Mouse (Mus musculus): ENCODE results near the gene Ankfn1. TPM values are rescaled to one million over a fixed set of nuclear protein-coding genes. Genes with fewer than 3 reads are reported as not detected.
A peak's percentile ranks its signal among the peaks of the same experiment; 100 is the strongest.

The Ankfn1 gene
- total RNA-seq, 2 experiments from 2014 or later, result 0.88 to 1.3 TPM

GRCm38 (mm10) chr11:89586341-89586740 is 191.1 kb downstream of the Ankfn1 start:
- DNase-seq (ENCODE audit: low spot score in 2 of 2), result no peak

DNA sequence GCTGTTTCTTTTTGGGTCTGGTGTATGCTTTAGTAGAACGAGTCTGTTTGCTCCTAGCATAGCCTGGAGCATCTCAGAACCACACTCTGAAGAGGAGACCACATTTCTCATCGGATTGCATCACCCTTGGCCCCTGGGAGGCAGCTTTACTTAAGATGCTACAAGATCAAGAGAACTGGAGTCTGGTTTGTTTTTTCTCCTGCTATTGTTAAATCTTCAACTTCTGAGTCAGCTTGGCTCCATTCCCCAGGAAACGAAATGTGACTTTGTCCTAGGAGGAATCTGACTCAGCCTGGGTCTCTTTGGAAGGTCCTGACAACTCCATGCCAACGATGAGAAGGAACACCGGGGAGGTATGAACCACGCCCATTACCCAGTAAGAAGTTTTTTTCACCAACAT is 197.6 kb downstream of the Ankfn1 start:
- DNase-seq (ENCODE audit: low spot score in 2 of 2), result no peak

DNA sequence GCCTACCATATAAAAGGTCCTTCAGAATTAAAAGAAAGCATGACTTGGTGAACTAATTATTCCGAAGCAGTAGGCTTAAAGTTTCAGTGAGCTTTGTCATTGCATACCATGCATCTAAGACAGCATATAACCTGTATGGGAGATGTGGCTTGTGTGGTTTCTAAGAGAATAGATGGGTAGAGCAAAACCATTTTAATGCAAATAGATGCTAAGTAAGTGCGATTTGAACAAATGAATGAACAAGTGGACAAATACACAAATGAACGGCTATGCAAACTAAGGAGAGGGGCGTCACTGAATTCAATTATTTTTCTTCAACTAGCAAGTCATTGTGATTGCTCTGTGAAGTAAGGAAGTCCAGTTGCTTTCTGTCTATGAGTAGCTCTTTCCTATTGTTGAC is 198.3 kb downstream of the Ankfn1 start:
- DNase-seq (ENCODE audit: low spot score in 2 of 2), result no peak

- DNase-seq (ENCODE audit: low spot score in 2 of 2), result no peak
Observed at GRCm38 (mm10) chr11:89574269-89574838, 203.1 kb downstream of the Ankfn1 start.

DNA sequence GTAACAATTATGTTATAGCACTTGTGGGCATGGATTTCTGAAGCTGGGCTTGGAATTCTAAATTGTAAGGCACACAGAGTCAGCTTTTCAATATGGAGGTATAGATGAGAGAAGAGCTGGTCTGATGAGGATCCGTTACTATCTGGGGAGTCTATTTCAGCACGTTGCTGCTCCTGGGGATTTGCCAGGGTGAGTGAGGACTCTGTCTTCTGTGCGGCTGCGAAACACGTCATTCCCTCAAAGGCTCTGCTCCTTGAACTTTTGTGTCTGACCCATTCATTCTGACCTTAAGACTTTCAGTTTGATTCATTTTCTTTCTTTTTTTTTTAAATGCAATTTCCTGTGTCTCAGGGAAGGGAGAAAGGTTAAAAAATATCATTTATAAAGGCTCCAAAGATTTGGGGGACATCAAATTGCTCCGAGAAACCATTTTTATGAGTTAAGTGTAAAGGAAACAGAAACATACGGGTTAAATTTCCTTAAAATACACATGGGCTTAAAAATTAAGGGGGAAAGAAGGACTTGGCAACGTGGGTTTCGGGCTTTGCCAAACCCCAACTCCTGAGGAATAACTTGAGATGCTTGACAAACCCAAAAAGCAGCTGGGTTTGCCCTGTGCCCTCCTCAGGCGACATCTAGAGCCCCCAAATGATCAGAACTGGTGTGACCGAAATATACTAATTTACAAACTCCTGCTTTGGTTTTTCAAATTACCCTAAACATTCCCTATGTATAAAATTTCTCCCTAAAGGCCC is 207.9 kb downstream of the Ankfn1 start:
- no peak for DNase-seq (ENCODE audit: low spot score in 2 of 2)

- DNase-seq (ENCODE audit: low spot score in 2 of 2), result no peak
Observed at GRCm38 (mm10) chr11:89568246-89568645, 209.2 kb downstream of the Ankfn1 start.

DNA sequence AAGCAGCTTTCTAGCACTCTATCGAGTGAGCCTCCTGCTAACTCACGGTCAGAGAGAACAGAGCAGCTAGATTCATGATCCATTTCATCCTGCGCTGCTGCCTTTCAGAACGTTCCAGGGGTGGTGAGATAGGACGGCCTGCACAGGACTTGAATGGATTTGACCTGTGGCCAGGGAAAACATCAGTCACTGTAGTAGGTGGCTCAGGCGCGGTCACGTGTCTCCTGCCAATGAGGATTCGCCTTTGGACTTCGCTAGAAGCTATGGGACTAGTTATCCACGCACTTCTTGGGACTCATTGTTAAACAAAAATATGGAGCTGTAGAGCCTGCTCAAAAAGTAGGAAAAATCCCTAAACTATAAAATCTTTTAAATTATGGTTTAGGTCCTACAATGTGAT is 226.0 kb downstream of the Ankfn1 start:
- no peak for DNase-seq (ENCODE audit: low spot score in 2 of 2)

DNA sequence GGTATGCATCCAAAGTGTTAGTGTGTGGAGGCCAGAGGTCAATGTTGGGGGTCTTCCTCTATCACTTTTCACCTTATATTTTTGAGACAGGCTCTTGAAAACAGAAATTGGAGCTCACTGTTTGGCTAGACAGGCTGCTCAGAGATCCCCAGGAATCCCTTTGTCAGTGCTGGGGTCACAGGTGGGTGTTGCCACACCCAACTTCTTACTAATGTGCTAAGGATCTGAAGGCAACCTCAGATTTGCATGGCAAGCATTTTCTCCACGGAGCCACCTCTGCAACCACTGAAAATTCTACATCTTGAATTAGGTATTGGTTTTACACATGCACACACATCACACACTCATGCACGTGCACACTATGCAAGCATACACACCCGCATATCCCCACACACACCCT is 226.5 kb downstream of the Ankfn1 start:
- DNase-seq (ENCODE audit: low spot score in 2 of 2), result no peak

DNA sequence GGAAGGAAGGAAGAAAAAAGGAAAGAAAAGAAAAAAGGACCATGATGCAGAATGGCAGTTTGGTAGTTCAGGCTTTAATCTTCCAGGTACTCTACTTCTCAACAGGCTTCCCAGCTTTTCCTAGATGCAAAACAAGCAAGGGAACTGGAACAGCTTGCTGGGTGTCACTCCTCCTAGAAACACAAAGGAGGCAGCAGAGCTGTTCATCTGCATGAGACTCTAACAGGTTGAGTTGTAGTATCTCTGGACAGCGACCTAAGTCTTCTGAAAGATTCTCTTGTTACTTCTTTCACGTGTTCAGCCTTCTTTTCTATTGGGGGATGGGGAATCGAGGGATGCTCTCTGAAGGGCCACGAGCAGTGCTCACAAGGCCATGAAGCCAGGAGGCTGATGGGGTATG is 228.7 kb downstream of the Ankfn1 start:
- no peak for DNase-seq (ENCODE audit: low spot score in 2 of 2)

- no peak for DNase-seq (ENCODE audit: low spot score in 2 of 2)
Observed at GRCm38 (mm10) chr11:89546164-89546563, 231.3 kb downstream of the Ankfn1 start.

- DNase-seq (ENCODE audit: low spot score in 2 of 2), result peak in 1 of 2 experiments; percentile 33
Observed at GRCm38 (mm10) chr11:89544856-89545817, 232.3 kb downstream of the Ankfn1 start.

- DNase-seq (ENCODE audit: low spot score in 2 of 2), result no peak
Observed at GRCm38 (mm10) chr11:89538376-89538775, 239.1 kb downstream of the Ankfn1 start.

DNA sequence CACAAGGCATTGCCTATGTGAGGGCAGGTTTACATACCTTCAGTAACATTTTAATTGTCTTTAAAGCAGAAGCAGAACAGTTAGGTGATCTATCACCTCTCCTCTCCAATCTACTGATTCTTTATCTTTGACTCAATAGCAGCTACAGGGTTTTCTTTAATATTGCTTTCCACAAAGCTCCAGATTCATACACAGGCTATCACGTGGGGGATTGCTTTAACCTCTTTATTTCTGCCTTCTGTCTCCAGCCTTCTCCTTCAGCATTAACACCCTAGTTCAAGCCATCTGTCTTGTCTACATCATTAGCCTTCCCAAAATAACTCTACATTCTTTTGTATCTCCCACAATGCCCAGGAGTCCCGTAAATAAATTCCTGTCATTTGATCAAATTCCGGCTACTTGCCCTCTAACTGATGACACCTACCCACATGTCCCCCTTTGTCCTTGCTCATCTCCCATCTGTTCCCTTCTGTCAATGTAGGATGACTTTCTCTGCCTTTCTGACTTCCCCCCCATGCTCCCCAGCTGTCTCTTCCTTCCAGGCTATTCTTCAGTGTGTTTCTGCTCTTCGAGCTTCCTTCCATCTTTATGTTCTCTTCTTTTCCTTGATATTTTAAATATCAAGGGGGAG is 249.5 kb downstream of the Ankfn1 start:
- DNase-seq (ENCODE audit: low spot score in 2 of 2), result no peak

GRCm38 (mm10) chr11:89515501-89515901 is 262.0 kb downstream of the Ankfn1 start:
- no peak for DNase-seq (ENCODE audit: low spot score in 2 of 2)

DNA sequence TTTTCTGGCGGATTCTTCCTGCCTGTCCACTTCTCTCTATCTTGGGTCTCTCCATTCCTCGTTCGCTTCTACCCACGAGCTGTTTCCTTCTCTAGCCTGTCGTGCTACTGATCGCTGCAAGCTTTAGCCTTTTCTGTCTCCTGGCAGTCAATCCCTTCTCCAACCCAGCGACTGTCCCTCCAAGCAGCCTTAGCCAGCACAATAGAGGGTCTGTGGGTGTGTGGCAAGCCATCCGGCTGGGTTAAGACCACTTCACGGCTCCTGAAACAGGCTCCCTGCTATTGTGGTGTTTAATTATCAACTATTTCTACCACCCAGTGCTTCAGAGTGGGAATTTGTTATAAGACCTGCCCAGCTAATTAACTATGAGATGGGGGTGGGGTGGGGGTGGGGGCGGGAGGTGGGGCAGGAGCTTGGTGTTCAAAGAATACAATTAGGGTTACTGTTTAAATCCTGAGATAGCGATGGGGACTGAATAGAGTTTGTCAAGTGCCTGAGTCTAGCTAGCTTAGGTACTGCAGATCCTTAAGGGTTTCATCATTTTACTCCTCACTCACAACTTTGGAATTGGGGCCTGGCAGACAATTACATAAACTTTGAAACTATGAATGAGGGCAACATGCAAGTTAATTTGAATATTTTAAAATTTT is 268.7 kb downstream of the Ankfn1 start:
- no peak for DNase-seq (ENCODE audit: low spot score in 2 of 2)

GRCm38 (mm10) chr11:89506595-89507245 is 270.7 kb downstream of the Ankfn1 start:
- no peak for DNase-seq (ENCODE audit: low spot score in 2 of 2)

GRCm38 (mm10) chr11:89505046-89505445 is 272.4 kb downstream of the Ankfn1 start:
- DNase-seq (ENCODE audit: low spot score in 2 of 2), result no peak

DNA sequence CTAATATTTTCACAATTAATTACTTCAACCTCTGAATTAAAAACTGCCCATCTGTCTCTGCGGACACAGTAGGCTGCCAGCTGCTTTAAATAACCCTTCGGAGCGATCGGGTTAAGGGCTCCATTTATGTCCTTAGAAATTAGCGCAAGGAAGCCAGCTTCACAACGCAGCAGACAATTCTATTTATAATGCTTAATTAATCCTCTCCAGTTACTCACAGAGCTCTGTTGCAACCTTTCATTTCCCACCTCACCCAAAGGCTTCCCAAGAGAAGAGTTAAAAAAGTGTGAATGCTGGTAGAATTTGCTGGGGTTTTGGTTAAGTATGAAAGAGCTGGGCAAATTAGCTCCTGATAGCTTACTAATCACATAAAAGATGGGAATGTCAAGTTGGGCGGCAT is 275.7 kb downstream of the Ankfn1 start:
- no peak for DNase-seq (ENCODE audit: low spot score in 2 of 2)

- no peak for DNase-seq (ENCODE audit: low spot score in 2 of 2)
Observed at GRCm38 (mm10) chr11:89500961-89501360, 276.5 kb downstream of the Ankfn1 start.

GRCm38 (mm10) chr11:89481084-89481483 is 296.4 kb downstream of the Ankfn1 start:
- no peak for DNase-seq (ENCODE audit: low spot score in 2 of 2)
